Mouse (Mus musculus): ENCODE data around the gene Pacsin1. TPM values are rescaled to one million over a fixed set of nuclear protein-coding genes. Genes with fewer than 3 reads are reported as not detected.

Pacsin1 gene
- total and polyA plus RNA-seq, 2 experiments = 0.23 TPM; not detected in 1

GRCm38 (mm10) chr17:27675453-27675852 is 20.1 kb downstream of the Pacsin1 start:
- no peak overlapping the region for H3K27ac ChIP-seq (replicated peaks; ENCODE audit: insufficient read depth, low read depth, low read length)
- DNase-seq (ENCODE audit: extremely low read depth, low read depth, low spot score) = no peak
- no peak overlapping the region for H3K9ac ChIP-seq (ENCODE audit: low read depth, low read length)
- no peak overlapping the region for H3K4me3 ChIP-seq (ENCODE audit: insufficient read depth, low read depth, low read length)
- no peaks in the 10 kb centered on the region for H3K4me1 ChIP-seq (ENCODE audit: control insufficient read depth, insufficient read depth, low read length)
- H3K36me3 ChIP-seq (ENCODE audit: control insufficient read depth, insufficient read depth, low read length) = no peaks in the 10 kb centered on the region
- H3K79me2 ChIP-seq (ENCODE audit: control insufficient read depth, insufficient read depth, low read length) = no peaks in the 10 kb centered on the region
- 57% methylated on average over 9 of the region's 9 CpGs for WGBS
- TF ChIP-seq POLR2A (IDR thresholded peaks at IDR 0.05; ENCODE audit: extremely low read depth, insufficient read depth, low read length) = no peak
- TF ChIP-seq CTCF (IDR thresholded peaks at IDR 0.05; ENCODE audit: low read depth, low read length) = 0 out of 2 replicates have a peak, but pooled peaks have one; percentile 14
- H3K27me3 ChIP-seq (ENCODE audit: control insufficient read depth, insufficient read depth, low read length) = no peaks in the 10 kb centered on the region

- Histone ChIP-seq H3K9ac (ENCODE audit: low read depth, low read length) (no peak overlapping the region), H3K79me2 (ENCODE audit: control insufficient read depth, insufficient read depth, low read length) (no peaks in the 10 kb centered on the region), H3K4me1 (ENCODE audit: control insufficient read depth, insufficient read depth, low read length) (no peaks in the 10 kb centered on the region), H3K27me3 (ENCODE audit: control insufficient read depth, insufficient read depth, low read length) (no peaks in the 10 kb centered on the region), H3K27ac (replicated peaks; ENCODE audit: insufficient read depth, low read depth, low read length) (no peak overlapping the region), H3K36me3 (ENCODE audit: control insufficient read depth, insufficient read depth, low read length) (no peaks in the 10 kb centered on the region), H3K4me3 (ENCODE audit: insufficient read depth, low read depth, low read length) (no peak overlapping the region)
- no peak for TF ChIP-seq POLR2A (IDR thresholded peaks at IDR 0.05; ENCODE audit: extremely low read depth, insufficient read depth, low read length)
- no peak for TF ChIP-seq CTCF (IDR thresholded peaks at IDR 0.05; ENCODE audit: low read depth, low read length)
- 71% methylated on average over 7 of the region's 7 CpGs for WGBS
- DNase-seq (ENCODE audit: extremely low read depth, low read depth, low spot score) = no peak
These were observed 21.0 kb downstream of the Pacsin1 start for GRCm38 (mm10) chr17:27676270-27676669.

DNA sequence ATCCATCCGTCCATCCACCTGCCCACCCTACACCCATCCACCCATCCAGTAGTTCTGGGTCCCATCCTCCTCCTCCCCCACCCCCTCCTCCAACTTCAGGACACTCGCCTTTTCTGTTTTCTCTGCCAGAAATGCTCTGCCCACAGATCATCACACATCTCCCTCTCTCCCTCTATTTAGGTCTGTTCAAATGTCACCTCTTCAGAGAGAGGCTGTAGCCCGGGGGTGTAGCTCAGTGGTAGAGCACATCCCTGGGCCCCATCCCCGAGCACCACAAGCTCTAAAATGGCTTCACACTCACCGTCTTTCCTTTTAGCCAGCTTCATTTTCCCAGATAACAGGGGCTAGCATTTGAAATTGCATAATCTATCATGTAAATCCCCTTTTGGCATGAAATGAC is 22.4 kb downstream of the Pacsin1 start:
- no peaks in the 10 kb centered on the region for H3K79me2 ChIP-seq (ENCODE audit: control insufficient read depth, insufficient read depth, low read length)

DNA sequence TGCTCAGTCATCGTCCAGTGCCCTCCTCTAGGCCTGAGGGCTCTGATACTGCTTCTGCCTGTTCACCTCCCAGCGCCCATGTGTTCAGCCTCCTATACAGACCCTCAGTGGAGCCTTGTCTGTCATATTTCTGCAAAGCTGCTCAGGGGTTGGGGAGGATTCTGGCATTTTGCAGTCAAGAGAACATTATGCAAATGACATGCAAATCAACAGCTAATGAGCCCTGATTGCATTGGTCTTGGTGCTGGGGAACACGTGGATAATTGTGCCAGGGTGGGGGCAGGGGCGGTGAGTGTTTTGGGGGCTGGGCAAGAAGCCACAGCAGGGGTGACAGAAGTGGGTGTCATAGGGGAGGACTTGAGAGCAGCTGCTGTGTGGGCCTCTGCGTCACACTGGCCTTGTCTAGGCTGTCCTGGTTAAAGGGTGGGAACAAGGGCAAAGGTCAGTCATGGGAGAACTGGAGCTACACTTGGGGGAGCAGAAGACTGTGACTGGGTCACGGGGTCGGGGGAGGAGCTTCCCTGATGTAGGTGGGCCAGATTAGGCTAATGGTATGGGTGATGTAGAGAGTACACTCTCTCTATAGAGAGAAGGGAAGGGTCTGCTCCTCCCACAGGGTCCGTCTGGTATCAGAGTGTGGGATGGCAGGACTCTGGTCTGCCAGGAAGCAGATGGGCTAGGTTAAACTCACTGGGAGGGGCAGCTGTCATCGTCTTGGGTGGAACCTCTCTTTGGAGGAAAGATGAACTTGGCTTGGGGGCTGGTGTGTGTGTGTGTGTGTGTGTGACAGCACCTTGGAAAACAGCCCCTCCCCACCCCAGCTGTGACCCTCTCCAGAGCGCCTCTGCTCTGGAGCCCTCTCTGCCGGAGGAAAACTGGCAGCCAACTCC is 23.9 kb downstream of the Pacsin1 start:
- 62% methylated on average over 11 of the region's 11 CpGs for WGBS
- H3K4me1 ChIP-seq (ENCODE audit: control insufficient read depth, insufficient read depth, low read length) = no peaks in the 10 kb centered on the region
- no peaks in the 10 kb centered on the region for H3K36me3 ChIP-seq (ENCODE audit: control insufficient read depth, insufficient read depth, low read length)
- TF ChIP-seq POLR2A (IDR thresholded peaks at IDR 0.05; ENCODE audit: extremely low read depth, insufficient read depth, low read length) (no peak), CTCF (IDR thresholded peaks at IDR 0.05; ENCODE audit: low read depth, low read length) (no peak)
- H3K4me3 ChIP-seq (ENCODE audit: insufficient read depth, low read depth, low read length) = no peak overlapping the region
- H3K27ac ChIP-seq (replicated peaks; ENCODE audit: insufficient read depth, low read depth, low read length) = no peak overlapping the region
- no peaks in the 10 kb centered on the region for H3K27me3 ChIP-seq (ENCODE audit: control insufficient read depth, insufficient read depth, low read length)
- H3K79me2 ChIP-seq (ENCODE audit: control insufficient read depth, insufficient read depth, low read length) = no peaks in the 10 kb centered on the region
- H3K9ac ChIP-seq (ENCODE audit: low read depth, low read length) = no peak overlapping the region
- DNase-seq (ENCODE audit: extremely low read depth, low read depth, low spot score) = no peak

More for the DNA sequence above, 22.4 kb downstream of the Pacsin1 start:
- TF ChIP-seq CTCF (IDR thresholded peaks at IDR 0.05; ENCODE audit: low read depth, low read length) = no peak
- no peak for TF ChIP-seq POLR2A (IDR thresholded peaks at IDR 0.05; ENCODE audit: extremely low read depth, insufficient read depth, low read length)
- H3K4me3 ChIP-seq (ENCODE audit: insufficient read depth, low read depth, low read length) = no peak overlapping the region
- no peaks in the 10 kb centered on the region for H3K36me3 ChIP-seq (ENCODE audit: control insufficient read depth, insufficient read depth, low read length)
- H3K27me3 ChIP-seq (ENCODE audit: control insufficient read depth, insufficient read depth, low read length) = no peaks in the 10 kb centered on the region
- H3K27ac ChIP-seq (replicated peaks; ENCODE audit: insufficient read depth, low read depth, low read length) = no peak overlapping the region
- no peak overlapping the region for H3K9ac ChIP-seq (ENCODE audit: low read depth, low read length)
- H3K4me1 ChIP-seq (ENCODE audit: control insufficient read depth, insufficient read depth, low read length) = no peaks in the 10 kb centered on the region
- WGBS = 83% methylated on average over 5 of the region's 5 CpGs
- DNase-seq (ENCODE audit: extremely low read depth, low read depth, low spot score) = no peak

GRCm38 (mm10) chr17:27684886-27685549 is 29.7 kb downstream of the Pacsin1 start:
- Histone ChIP-seq H3K27me3 (ENCODE audit: control insufficient read depth, insufficient read depth, low read length) (peaks cover 6% of the 10 kb centered on the region; the same call in 1 of the 2 replicates), H3K36me3 (ENCODE audit: control insufficient read depth, insufficient read depth, low read length) (no peaks in the 10 kb centered on the region), H3K9ac (ENCODE audit: low read depth, low read length) (no peak overlapping the region), H3K4me1 (ENCODE audit: control insufficient read depth, insufficient read depth, low read length) (no peaks in the 10 kb centered on the region; the same call in 1 of the 2 replicates), H3K27ac (replicated peaks; ENCODE audit: insufficient read depth, low read depth, low read length) (no peak overlapping the region), H3K79me2 (ENCODE audit: control insufficient read depth, insufficient read depth, low read length) (no peaks in the 10 kb centered on the region), H3K4me3 (ENCODE audit: insufficient read depth, low read depth, low read length) (no peak overlapping the region)
- no peak for DNase-seq (ENCODE audit: extremely low read depth, low read depth, low spot score)
- TF ChIP-seq POLR2A (IDR thresholded peaks at IDR 0.05; ENCODE audit: extremely low read depth, insufficient read depth, low read length) (no peak), CTCF (IDR thresholded peaks at IDR 0.05; ENCODE audit: low read depth, low read length) (peak; percentile 69)
- WGBS = 2% methylated on average over 52 of the region's 53 CpGs
